Mouse (Mus musculus): ENCODE measurements around the gene Ppwd1.
A peak's percentile ranks its signal among the peaks of the same experiment; 100 is the strongest.
"Not testable (repeated sequence)": the region's sequence is repeated elsewhere in the genome, so short reads cannot be mapped to it uniquely, and the experiment has no call there.

Ppwd1 gene

DNA sequence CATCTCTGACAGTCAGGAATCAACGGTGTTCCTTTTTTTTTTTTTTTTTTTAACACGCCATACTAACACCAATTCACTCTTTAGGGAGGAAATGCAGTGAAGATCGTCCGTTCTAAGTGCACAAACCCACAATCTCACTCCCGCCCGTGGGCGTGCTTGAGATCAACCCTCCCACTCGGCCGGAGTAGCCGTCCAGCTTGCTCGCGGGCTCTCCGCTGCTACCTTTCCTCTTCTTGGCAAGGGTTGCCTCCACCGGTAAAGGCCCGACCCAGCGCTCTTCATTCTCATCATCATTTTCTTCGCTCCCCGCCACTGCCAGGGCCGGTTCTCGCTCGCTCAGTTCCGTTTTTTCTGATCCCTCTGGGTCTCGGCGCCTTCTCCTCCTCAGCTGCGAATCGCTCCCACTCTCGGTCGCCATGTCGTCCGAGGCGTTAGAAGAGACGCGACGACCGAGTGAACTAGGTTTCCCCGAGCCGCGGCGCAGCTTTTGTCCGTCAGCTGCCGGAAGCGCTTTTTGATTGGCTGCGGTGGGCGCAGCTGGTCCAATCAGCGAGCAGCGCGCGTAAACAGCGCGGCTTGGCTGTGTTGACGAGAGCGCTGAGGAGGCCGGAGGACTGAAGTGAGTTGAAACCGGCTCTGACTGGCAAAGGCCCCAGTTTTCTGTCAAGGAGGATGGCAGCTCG is at the start of gene Ppwd1, which contains the start of gene Cenpk:
Ppwd1 (minus strand) TSS at position 460 of the 683 bp plus-strand sequence.
Cenpk (plus strand) TSS at position 228 of the 683 bp plus-strand sequence.
- peak; percentile 96 for DNase-seq

DNA sequence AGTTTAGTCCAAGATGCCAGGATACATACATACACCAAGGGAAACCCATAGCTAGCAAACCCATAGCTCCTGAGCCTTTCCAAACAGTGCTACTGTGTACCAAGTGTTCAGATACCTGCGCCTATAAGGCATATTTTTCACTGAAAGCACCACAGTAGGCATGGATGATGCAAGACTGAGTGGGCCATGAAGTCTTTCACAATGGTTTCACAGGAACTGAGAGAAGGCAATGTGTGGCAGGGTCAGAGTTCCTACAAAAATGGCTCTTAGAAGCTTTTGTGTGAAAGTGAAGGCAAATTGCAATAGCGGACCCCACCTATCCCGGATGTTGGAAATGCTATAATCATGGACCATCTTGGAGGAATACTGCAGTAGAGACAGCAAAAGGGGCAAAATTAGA is 30.4 kb upstream of the Ppwd1 start:
- no peak for DNase-seq

GRCm38 (mm10) chr13:104229181-104229580 is 538 bp upstream of the Ppwd1 start:
- no peak for DNase-seq

- no peak for DNase-seq
Observed at GRCm38 (mm10) chr13:104227478-104227877, 1.2 kb downstream of the Ppwd1 start.

DNA sequence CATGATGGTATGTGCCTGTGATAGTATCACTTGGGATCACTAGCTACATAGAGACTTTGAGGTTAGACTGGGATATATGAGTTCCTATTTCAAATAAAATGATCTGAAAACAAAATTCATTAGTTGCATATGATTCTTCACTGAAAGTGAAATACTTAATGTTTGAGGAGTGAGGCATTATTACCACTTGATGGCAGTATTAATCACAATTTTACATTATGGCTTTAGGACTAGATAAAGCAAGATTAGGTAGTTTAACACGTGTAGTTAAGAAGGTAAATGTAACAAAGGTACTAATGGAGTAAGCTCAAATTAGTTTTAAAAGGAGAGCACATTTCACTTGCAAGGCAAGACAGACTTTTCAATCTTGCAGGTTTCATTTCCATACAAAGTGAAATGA is 24.3 kb downstream of the Ppwd1 start:
- DNase-seq: no peak

DNA sequence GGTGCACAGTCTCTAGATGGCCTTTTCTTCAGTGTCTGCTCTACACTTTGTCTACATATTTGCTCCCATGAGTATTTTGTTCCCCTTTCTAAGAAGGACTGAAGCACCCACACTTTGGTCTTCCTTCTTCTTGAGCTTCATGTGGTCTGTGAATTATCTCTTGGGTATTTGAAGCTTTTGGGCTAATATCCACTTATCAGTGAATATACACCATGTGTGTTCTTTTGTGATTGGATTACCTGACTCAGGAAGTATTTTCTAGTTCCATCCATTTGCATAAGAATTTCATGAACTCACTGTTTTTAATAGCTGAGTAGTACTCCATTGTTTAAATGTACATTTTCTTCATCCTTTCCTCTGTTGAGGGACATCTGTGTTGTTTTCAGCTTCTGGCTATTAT is 32.8 kb downstream of the Ppwd1 start:
- DNase-seq: not testable (repeated sequence)

- DNase-seq: no peak
Observed at GRCm38 (mm10) chr13:104187357-104187756, 41.3 kb downstream of the Ppwd1 start.

- DNase-seq: no peak
Observed at GRCm38 (mm10) chr13:104179176-104179888, 49.3 kb downstream of the Ppwd1 start.

DNA sequence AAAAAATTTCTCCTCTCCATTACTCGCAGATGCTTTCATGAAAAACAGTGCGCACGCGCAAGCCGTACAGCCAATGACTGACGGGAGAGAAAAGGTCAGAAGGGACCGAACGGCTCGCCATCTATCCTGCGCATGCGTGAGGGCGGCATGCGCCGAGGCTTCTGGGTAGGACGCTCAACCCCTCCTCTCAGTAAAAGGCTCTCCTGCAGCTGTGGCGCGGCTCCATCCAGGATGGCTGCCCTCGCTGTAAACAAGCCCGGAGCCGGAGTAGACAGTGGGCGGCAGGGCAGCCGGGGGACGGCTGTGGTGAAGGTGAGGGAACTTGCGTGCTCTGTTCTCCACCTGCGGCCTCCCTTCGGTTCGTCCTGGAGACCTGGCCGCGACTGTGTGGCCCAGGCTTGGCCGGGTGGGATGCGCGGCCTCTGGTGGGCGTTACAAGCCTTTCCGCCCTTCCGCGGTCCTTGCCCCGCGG is 50.0 kb downstream of the Ppwd1 start, which contains the start of gene Trim23:
Trim23 (plus strand) TSS at position 148 of the 472 bp plus-strand sequence.
- peak; percentile 97 for DNase-seq

DNA sequence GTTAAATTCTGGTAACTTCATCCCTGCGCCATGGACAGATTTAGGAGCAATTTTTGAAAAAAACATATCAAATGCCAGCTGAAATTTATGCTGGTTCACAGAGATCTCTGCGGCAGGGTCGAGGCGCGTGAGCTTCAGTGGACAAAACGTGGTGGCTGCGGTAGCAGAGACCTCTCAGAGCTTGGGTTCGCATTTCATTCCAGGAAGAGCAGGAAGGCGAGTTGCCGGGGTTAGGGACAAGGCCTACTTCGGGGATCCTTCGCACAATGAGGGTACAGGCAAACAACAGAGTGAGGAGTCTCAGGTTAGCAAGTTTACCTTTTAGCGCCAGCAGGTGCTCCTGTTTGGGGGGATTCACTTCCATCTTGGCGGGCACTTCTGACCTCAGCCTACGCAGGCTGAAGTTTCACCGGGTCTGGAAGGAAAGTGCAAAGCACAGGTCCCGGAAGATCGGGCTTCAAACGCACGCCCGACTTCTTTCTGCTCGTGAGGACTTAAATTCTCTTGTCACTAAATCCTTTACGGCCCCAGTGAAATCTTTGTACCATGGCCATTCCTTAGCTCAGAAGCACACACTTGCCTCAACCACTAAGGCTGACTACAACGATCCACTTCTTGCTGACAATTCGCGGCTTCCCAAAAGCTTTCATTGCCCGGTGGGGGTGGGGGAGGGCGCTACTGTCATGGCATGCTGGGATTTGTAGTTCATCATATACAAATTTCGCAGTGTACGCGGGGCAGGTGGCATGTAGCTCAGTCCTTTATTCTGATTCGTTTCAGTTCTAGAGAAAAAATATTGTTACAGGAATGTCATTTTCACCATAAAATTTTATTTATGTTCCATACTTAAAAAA is 50.6 kb downstream of the Ppwd1 start, which contains the start of gene Trappc13:
Trappc13 (minus strand) TSS at position 674 of the 854 bp plus-strand sequence.
- peak; percentile 85 for DNase-seq

DNA sequence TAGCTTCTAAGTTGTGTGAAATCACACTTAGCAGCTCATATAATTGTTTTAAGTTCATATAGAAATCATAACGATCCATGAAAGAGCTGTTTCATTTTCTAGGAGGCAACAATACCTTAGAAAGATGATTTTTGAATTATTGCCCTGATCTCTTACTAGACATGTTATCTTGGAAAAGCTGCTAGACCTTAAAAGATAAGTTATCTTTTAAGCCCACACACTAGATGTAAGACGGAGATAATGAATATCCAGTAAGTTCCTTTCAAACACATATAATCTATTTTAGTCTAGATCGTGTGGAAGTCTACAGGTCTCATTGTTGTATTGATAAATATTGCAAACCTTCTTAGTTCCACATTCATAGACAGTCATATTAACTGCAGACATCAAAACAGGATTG is 51.8 kb downstream of the Ppwd1 start:
- DNase-seq: no peak

- no peak for DNase-seq
Observed at GRCm38 (mm10) chr13:104172498-104172897, 56.1 kb downstream of the Ppwd1 start.

DNA sequence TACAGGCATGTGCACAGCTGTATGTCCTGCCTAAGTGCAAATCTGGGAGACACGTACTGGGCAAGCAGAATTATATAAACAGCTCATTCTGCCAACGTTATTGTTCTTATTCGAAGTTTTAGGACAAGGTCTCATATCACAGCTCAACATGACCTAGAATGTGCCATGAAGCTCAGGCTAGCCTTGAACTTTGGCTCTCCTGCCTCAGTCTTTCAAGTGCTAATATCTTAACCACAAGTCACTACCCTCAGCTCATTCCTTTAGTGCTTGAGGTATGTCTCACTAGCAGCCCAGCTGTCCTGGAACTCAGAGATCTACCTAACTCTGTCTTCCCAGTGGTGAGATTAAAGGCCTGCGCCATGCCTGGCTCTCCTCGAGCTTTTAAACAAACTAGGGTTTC is 56.9 kb downstream of the Ppwd1 start:
- DNase-seq: no peak

DNA sequence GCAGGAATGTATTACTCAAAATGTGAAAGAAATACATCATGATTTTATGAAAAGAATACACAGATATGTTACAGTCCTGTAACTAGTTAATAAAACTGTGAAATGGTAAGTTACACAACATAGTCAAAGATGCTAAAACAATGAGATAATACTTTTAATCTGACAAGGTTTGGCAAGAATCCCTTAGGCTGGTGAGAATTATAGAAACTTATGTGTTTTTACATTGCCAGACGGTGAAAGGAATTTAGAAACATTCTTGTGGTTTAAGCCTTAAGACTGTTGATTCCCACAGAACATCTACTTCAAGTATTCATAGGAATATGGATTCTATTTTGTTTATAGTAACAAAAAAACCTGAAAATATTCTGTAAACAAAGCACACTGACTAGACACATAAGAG is 73.0 kb downstream of the Ppwd1 start:
- no peak for DNase-seq

All from thymus, postnatal 14 days (tissue).